Mouse (Mus musculus) olfactory bulb, adult 2 months (tissue): ENCODE measurements around the gene Lrrc73.

Source experiments
- CTCF ChIP-seq: fragments of 200-500 bp; IDR thresholded peaks from 2 replicates; pipeline ENCODE4 v1.5.1; 2012; ENCODE audit warnings: low read depth, mild to moderate bottlenecking, low read length, moderate library complexity; ENCODE audit not compliant: insufficient read depth
- POLR2A ChIP-seq: fragments of 200-500 bp; IDR thresholded peaks from 2 replicates; pipeline ENCODE4 v1.6.1; 2012; ENCODE audit warnings: mild to moderate bottlenecking, low read depth, low read length, moderate library complexity; ENCODE audit not compliant: insufficient read depth

GRCm38 (mm10) chr17:46275034-46275433, 21.7 kb downstream of the Lrrc73 start:
- TF ChIP-seq CTCF = no peak
- no peak for TF ChIP-seq POLR2A
